Mouse (Mus musculus) ovary, adult 18-20 months (tissue): ENCODE results near the gene Clcn2.

Experiments used
- DNase-seq: peaks from one replicate; pipeline ENCODE4 v3.0.0; 2022; ENCODE audit warnings: low spot score, mixed read lengths

Gene Clcn2

DNA sequence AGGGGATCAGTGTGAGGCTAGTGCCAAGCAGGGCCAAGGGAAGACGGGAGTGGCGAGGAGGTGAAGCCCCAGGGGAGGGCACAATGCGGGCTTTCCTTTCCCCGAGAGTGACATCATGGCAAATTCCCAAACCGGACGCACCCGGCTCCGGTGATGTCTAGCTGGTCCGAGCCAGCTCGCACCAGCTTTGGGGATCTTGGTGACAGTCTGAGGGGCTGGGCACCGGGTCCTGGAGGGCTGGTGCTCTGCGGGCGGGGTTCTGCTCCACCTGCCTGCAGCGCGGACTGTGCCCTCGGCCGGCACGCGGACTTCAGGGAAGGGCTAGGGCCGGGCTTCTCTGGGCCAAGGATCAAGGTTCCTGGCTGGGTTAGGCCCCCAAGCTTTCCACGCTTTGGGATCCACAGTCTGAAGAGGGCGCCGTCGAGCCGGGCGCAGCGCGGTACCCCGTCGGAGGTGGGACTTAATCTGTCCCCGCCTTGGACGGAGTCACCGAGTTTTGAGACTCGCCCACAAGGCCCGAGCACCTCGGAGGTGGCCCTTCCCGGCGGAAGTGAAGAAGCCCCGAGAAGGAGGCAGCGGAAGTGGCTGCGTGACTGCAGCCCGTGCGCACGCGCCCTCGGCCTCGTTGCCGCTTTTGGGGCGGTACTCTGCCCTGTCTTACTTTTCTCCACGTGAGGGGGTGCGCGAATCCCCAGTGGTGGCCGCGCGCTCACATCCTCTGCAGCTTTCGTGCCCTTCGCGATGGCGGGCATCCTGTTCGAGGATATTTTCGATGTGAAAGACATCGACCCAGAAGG, at the start of gene Clcn2, which contains the start of gene Polr2h:
Gene Clcn2 (minus strand): TSS at position 566 of the 797 bp plus-strand sequence.
Gene Polr2h (plus strand): TSS at position 485 of the 797 bp plus-strand sequence.
- DNase-seq = peak; percentile 97

GRCm38 (mm10) chr16:20765244-20765643, 47.7 kb upstream of the Clcn2 start:
- no peak for DNase-seq

DNA sequence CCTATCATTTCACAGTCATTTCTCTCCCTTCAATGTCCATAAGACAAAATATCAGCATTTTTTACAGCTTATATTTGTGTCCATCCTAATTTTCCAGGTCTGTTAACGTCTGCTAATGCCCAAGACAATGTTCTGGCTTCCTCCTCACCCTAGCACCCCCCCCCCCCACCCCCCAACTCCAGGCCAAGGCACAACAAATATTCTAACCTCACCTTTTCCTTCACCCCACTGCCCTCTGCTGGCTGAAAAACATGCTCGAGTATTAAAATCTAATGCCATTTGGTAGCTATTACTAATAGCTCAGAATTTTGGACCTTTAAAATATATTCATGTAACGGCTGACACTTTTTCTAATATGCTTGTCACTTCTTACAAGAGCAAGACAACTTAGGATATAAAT, 44.1 kb upstream of the Clcn2 start:
- DNase-seq = no peak

GRCm38 (mm10) chr16:20757385-20757784, 39.8 kb upstream of the Clcn2 start:
- DNase-seq = no peak

GRCm38 (mm10) chr16:20756052-20756451, 38.5 kb upstream of the Clcn2 start:
- no peak for DNase-seq

- no peak for DNase-seq
These were observed 33.0 kb upstream of the Clcn2 start for GRCm38 (mm10) chr16:20750518-20750917.

DNA sequence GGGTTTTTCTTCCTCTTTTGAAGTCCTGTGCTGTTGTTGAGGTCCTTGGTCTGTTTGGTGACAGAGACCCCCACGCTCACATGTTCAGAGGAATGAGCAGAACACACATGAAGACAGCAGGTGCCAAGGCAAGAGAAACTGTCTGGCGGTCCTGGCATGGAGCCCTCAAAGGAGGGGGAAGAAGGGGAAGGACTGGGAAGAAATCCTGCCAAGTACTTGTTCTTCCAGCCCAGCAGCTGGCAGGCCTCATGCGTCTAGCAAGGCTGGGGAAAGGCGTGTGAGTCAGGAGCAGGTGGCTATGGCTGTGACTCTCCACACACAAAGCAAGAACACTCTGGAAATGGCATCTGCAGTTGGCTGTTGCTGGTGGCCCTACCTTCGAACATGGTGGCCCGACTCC, 29.1 kb upstream of the Clcn2 start:
- DNase-seq = peak; percentile 67

GRCm38 (mm10) chr16:20739845-20740244, 22.3 kb upstream of the Clcn2 start:
- DNase-seq = no peak

- DNase-seq = no peak
These were observed 19.3 kb upstream of the Clcn2 start for GRCm38 (mm10) chr16:20736823-20737222.

GRCm38 (mm10) chr16:20736168-20736567, 18.6 kb upstream of the Clcn2 start:
- no peak for DNase-seq

- no peak for DNase-seq
These were observed 18.1 kb upstream of the Clcn2 start for GRCm38 (mm10) chr16:20735651-20736050.

DNA sequence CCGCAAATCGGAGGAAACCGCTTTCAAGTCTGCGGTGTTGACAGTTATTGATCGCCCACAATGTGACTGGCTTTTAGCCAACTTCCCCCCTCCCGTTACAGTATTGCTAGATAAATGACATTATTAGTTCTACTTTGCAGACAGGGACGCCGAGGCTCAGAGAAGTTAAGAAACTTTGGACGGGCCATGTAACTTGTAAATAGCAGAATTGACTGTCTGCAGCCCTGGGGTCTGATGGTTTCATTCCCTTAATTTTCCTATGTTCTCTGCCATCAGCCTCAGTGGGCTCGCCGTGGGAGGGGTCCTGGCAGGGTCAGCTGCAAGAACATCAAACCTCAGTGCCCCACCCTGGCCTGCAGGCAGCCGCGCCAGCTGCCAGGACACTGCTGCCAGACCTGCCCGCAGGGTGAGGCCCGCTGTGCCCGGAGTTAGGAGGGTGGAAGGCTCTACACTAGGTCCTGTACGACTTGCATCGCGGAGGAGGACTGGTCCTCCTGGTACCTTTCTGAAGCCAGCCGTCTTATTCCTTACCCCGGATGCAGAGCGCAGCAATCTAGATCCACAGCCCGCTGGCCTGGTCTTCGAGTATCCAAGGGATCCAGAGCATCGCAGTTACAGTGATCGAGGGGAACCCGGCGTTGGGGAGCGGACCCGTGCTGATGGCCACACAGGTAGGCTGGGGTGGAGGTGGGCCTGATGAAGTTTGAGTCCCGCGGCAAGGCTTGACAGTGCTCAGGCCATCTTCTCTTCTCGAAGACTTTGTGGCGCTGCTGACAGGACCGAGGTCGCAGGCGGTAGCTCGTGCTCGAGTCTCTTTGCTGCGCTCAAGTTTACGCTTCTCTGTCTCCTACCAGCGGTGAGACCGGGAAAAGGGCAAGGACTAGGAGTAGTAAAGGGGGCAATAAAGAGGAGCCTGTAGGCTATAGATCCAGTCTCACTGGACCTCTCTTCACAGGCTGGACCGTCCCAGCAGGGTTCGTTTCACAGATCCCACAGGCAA, 16.5 kb upstream of the Clcn2 start, which contains the start of gene Thpo:
Gene Thpo (minus strand): TSS at position 781 of the 1,000 bp plus-strand sequence.
- no peak for DNase-seq

DNA sequence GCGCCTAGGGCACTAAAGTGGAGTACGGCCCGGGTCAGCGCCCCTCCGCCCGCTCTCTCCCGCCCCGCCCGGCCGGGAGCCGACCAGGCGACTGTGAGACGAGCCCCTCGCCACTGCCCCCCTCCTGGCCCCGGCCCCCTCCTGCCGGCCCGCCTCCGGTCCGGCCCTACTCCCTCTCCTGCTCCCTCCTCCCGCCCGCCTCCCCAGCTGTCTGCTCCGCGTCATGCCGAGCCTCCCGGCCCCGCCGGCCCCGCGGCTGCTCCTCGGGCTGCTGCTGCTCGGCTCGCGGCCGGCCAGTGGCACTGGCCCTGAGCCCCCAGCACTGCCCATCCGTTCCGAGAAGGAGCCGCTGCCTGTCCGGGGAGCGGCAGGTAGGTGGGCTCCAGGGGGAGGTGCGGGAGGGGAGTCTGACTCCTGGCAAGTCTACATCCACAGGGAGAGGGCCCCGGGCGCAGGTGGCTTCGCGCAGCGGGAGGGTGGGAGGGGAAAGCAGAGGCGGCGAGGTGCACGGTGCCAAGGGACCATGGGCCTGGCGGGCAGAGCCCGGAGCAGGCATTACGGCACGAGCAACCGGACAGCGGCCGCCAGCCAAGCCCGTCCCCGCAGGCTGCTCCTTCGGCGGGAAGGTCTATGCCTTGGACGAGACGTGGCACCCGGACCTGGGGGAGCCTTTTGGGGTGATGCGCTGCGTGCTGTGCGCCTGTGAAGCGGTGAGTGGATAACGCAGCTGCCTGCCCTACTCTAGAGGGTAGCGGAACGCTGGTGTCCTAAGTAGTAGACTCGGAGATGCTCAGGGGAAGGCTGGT, 15.6 kb upstream of the Clcn2 start, which contains the start of gene Chrd:
Gene Chrd (plus strand): TSS at position 203 of the 806 bp plus-strand sequence.
- DNase-seq = no peak

DNA sequence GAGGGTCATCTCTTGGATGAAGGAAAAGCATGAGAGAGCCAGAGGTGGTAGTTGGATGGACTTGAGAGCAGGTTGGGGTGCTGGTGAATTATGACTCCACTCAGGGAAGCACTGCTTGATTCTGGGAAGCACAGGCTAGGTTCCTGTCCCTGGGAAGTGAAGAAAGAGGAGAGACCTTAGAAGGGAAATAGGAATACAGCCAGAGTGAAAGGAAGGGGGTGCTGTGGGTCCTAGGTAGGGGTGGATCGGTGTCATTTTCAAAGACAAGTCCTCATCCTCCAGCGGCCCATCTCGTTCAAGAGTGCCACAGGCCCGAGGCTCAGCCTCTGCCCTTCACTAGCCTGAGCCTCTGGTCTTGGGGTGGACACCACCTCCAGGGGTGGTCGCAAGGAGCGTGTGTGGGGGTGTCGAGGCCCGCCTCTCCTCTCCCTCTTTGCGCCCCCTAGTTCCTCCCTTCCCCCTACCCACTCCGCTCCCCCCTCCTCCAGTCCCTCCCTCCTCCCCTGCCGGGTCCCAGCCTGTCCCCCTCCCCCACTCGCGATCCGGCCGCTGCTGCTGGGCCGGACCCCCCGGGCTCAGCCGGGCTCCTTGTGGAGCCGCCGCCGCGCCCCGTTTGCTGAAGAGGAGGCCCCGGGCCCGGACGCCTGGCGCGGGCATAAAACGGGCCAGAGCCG, 14.8 kb upstream of the Clcn2 start:
- no peak for DNase-seq

DNA sequence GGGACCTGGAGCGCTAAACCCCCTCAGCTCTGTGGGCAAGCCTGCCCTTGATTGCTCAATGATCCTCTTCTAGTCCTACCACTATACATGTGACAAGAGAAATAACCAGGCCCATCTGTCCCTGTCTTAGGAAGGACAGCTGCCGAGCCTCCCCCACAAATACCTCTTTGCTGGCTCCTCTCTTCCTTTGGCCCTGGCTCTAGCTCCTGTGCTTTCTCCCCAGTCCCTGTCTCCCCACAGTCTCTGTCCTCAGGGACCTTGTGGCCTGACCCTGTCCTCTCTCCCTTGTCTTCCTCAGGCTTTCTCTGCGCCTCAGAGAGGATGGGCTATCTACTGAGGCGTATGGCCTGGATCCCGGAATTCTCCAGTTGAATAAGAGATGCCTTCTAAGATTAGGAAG, 14.1 kb upstream of the Clcn2 start:
- DNase-seq = no peak

GRCm38 (mm10) chr16:20730293-20730711, 12.8 kb upstream of the Clcn2 start:
- DNase-seq = no peak

DNA sequence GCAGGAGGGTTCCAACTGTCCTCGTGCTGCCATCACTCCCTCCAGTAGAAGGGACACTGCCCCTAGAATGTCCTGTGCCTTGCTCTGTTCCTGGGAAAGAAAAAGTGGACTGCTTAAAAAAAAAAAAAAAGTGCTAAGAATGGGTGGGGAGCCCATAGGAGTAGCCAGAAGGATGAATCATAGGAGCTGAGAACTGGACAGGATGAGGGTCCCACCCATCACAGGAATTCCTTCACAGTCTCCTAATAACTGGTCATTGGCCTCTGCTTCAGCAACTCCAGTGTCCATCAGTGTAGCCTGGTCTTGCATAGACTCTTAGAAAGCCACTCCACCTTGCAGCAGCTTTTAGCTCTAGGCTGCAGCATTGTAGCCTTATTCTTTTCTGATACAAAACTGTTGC, 8.8 kb upstream of the Clcn2 start:
- DNase-seq = no peak

DNA sequence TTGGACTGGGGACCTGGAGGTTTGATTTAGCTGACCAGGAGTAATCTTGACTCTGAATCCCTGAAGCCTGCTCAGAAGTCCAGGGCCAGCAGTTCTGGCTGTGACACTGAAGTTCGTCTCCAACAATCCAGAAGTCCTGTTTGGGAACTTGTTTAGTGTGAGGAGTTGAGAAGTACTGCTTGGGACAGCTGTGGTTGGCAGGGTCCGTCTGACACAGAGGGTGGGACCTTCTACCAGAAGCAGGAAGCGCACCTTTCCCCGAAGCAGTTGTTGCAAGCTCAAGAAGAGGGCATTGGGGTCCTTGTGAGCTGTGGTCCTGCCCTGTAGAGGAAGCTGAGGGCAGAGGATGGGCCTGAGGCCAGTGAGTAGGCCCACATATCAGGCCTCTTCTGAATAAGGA, 8.2 kb upstream of the Clcn2 start:
- no peak for DNase-seq

GRCm38 (mm10) chr16:20725321-20725720, 7.8 kb upstream of the Clcn2 start:
- DNase-seq = no peak

DNA sequence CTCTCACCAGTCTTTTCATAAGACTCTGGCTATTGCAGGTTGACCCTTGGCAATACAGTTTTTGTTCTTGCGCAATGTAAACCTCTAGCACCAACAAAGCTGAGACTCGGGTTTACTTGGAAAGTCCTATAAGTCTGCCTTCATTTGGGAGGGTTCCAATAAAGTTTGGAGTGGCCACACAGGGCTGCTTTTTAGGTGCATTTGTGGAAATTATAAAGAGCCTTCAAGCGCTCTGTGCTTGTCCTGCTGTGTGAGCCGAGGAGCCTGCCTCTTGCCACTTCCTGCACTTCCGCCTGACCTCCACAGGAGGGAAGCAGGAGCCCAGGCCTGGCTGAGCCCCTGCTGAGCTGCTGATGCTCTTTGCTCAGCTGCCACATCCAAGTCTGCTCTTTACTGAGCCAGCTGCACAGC, 6.8 kb upstream of the Clcn2 start:
- no peak for DNase-seq

- DNase-seq = no peak
These were observed 5.7 kb upstream of the Clcn2 start for GRCm38 (mm10) chr16:20723247-20723646.
